Mouse (Mus musculus) cerebellum, adult 2 months (tissue): ENCODE measurements around the gene Klri2. TPM values are rescaled to one million over a fixed set of nuclear protein-coding genes. Genes with fewer than 3 reads are reported as not detected.
"Not testable (repeated sequence)": the region's sequence is repeated elsewhere in the genome, so short reads cannot be mapped to it uniquely, and the experiment has no call there.

Source experiments
- DNase-seq, 2 experiments: peaks; one replicate each; pipeline ENCODE4 v3.0.0; 2021
- H3K27ac ChIP-seq: fragments of 200-500 bp; 2 replicates; pipeline ENCODE4 v1.5.1; 2012; ENCODE audit warnings: low read length, control low read depth, inconsistent platforms; ENCODE audit not compliant: insufficient read depth
- H3K27me3 ChIP-seq: fragments of 200-500 bp; 2 replicates; pipeline ENCODE4 v1.6.1; 2012; ENCODE audit warnings: inconsistent platforms, mild to moderate bottlenecking, low read length, moderate library complexity; ENCODE audit not compliant: control insufficient read depth, insufficient read depth
- H3K4me1 ChIP-seq: fragments of 200-500 bp; 2 replicates; pipeline ENCODE4 v1.6.1; 2011; ENCODE audit warnings: low read length; ENCODE audit not compliant: control insufficient read depth, insufficient read depth
- H3K4me3 ChIP-seq: fragments of 200-500 bp; replicated peaks from 2 replicates; pipeline ENCODE3; 2011; ENCODE audit warnings: mild to moderate bottlenecking, low read depth, low read length, control low read depth; ENCODE audit not compliant: insufficient read depth
- CTCF ChIP-seq: fragments of 200-500 bp; IDR thresholded peaks from 2 replicates; pipeline ENCODE4 v1.5.1; 2011; ENCODE audit warnings: low read depth, mild to moderate bottlenecking, control low read depth, low read length, moderate library complexity, borderline replicate concordance; ENCODE audit not compliant: insufficient read depth
- POLR2A ChIP-seq: fragments of 200-500 bp; IDR thresholded peaks from 2 replicates; pipeline ENCODE4 v1.6.1; 2011; ENCODE audit warnings: low read length, control low read depth, borderline replicate concordance; ENCODE audit not compliant: insufficient read depth
- WGBS: fragments of 180-500 bp; shearing (Covaris S2); methylation state at CpG from one replicate; pipeline ENCODE4 v1.1.7; 2018; 5-methylcytosine and 5-hydroxymethylcytosine counted together
- polyA plus RNA-seq: library from polyadenylated mRNA; depleted of rRNA; stranded (reverse); fragments of >200 nt; gene quantifications from 2 replicates; pipeline ENCODE4 v1.2.3, GENCODE M21; 2012; rRNA removed

The Klri2 gene
- polyA plus RNA-seq, 1 experiment = not detected

DNA sequence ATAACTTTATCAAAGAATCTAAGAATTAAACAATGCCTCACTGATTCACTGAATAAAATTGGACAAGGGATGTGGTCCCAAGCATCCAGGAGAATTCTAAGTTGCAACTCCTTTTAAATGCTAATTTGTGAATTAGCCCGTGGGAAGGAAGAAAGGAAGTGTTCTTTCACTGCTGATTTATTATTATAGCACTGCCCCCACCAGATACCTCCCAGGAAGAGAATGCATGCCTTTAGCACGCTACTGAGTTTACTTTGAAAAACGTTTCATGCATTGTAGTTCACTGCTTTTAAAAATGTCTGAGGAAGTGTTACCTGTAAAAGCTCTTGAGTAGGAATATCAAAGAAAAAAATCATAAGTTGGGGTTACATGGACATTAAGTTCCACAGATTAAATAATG is 19.8 kb downstream of the Klri2 start:
- no peak for DNase-seq
- Histone ChIP-seq H3K4me1 (no peaks in the 10 kb centered on the region), H3K27ac (no peak overlapping the region), H3K27me3 (no peaks in the 10 kb centered on the region), H3K4me3 (no peak overlapping the region)
- WGBS = 8% methylated on average over 3 of the region's 3 CpGs
- TF ChIP-seq CTCF = no peak

DNA sequence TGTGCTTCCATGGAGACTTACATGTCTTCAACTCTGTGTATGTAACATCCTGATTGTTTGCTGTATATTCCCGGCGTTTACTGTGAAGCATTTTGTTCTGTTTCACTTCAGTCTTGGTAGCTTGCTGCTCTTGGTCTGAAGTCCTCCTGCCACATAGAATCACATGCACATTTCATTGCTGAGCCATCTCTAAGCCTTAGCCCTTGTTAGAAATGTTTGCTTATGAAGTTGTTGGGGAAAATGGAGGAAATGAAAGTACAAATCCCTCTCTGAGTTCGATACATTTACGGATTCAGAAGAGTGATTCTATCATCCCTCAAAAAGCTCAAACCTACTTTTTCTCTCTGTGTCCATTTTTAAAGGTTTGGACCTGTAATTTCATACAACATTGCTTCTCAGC is 23.3 kb downstream of the Klri2 start, which contains the start of gene Klri1:
Gene Klri1, minus strand, starts transcription at position 101 of the 400 bp plus-strand sequence.
- TF ChIP-seq POLR2A (no peak), CTCF (no peak)
- no peak for DNase-seq
- H3K4me3 ChIP-seq = no peak within 1 kb of the TSS
- H3K27me3 ChIP-seq = no peaks in the 10 kb centered on the region
- H3K27ac ChIP-seq = no peak within 1 kb of the TSS
- no peaks in the 10 kb centered on the region for H3K4me1 ChIP-seq
- WGBS = 93% methylated on average over 4 of the region's 4 CpGs

DNA sequence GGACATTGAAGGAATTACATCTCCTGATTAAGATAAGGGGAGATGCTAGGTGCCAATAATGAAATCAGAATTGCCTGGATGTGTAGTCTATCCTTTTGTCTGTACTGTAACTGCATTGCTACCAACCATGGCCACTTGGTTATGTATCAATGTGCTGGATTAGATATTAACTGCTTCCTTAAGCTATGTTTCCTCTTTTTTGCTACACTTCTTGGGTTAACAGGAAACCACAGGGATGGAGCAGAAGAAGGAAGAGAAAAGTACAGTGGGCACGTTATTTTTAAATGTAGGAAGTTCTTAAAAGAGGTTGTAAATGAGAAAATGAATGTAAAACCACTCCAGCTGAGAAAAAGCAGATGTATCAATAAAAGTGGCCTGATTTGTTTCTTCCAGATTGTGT is 26.7 kb downstream of the Klri2 start:
- 23% methylated on average over 1 of the region's 1 CpGs for WGBS
- H3K4me1 ChIP-seq = no peaks in the 10 kb centered on the region
- no peaks in the 10 kb centered on the region for H3K27me3 ChIP-seq
- no peak for TF ChIP-seq POLR2A
- no peak for TF ChIP-seq CTCF
- H3K4me3 ChIP-seq = no peak overlapping the region
- H3K27ac ChIP-seq = no peak overlapping the region
- no peak for DNase-seq

DNA sequence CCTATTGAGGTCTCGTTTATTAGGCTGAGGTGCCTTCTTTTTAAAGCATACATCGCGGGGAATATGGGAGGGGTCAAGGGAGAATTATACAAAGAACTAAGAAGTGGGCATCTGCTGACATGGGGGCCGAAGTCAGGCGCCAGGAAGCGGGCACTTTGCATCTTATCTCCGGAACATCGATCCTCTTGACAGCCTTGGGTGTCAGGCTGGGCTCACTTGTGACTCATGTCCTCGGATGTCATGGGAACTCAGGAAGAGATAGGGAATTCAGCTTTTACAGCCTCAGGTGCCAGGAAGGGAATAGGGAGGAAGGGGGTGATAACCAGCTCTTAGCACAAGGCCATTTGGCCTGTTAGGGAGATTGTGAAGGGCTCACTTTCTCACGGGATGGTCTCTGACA is 48.8 kb downstream of the Klri2 start:
- 83% methylated on average over 10 of the region's 10 CpGs for WGBS
- H3K4me3 ChIP-seq, H3K4me1 ChIP-seq, H3K27me3 ChIP-seq, H3K27ac ChIP-seq, DNase-seq: not testable (repeated sequence)

DNA sequence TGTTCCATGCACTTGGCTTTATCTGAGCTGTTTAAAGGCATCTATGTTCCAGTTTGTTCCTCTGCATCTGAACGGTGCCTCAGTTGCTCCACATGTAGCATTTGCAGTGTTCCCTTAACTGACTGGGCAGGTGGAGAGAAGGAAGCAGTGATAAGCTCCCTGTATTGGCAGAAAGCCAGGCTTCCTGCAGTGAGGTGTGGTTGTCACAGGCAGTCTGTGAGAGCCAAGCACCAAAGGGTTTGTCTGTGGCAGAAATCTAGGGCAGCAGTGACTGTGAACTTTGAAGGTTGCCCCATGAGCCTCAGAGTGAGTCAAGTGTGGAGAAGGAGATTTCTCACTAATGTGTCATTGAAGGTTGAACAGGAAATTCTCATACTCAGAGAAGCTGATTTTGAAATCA is 59.9 kb downstream of the Klri2 start:
- no peak for DNase-seq
- WGBS = 63% methylated on average over 1 of the region's 1 CpGs
- H3K4me1 ChIP-seq = no peaks in the 10 kb centered on the region
- H3K4me3 ChIP-seq = no peak overlapping the region
- no peaks in the 10 kb centered on the region for H3K27me3 ChIP-seq
- TF ChIP-seq CTCF (no peak), POLR2A (no peak)
- no peak overlapping the region for H3K27ac ChIP-seq

Other genes with a start within 250 kb of the Klri2 start
- gene Olr1, start 233.3 kb downstream of the Klri2 start, polyA plus RNA-seq = not detected in 2 replicates
- not detected in 2 replicates for gene Tmem52b, start 227.9 kb downstream of the Klri2 start, polyA plus RNA-seq
- 380 and 434 TPM in 2 replicates for gene Gabarapl1, start 207.3 kb downstream of the Klri2 start, polyA plus RNA-seq
- 0.06 TPM in 1 of 2 replicates, not detected in the other for gene Klre1, start 162.6 kb downstream of the Klri2 start, polyA plus RNA-seq
- 0.13 TPM in 1 of 2 replicates, not detected in the other for gene Klrd1, start 148.7 kb downstream of the Klri2 start, polyA plus RNA-seq
- 0.13 TPM in 1 of 2 replicates, not detected in the other for gene Klrk1, start 116.6 kb downstream of the Klri2 start, polyA plus RNA-seq
- gene Klrc3, start 97.1 kb downstream of the Klri2 start, polyA plus RNA-seq = not detected in 2 replicates
- not detected in 2 replicates for gene Klrc2, start 79.8 kb downstream of the Klri2 start, polyA plus RNA-seq
- not detected in 2 replicates for gene Klrc1, start 61.5 kb downstream of the Klri2 start, polyA plus RNA-seq
- gene Klri1, start 23.4 kb downstream of the Klri2 start, polyA plus RNA-seq = not detected in 2 replicates
- not detected in 2 replicates for gene Gm156, start 43.8 kb upstream of the Klri2 start, polyA plus RNA-seq
- not detected in 2 replicates for gene Gm17631, start 122.2 kb upstream of the Klri2 start, polyA plus RNA-seq
- not detected in 2 replicates for gene Klra17, start 136.2 kb upstream of the Klri2 start, polyA plus RNA-seq
- gene Klra5, start 177.2 kb upstream of the Klri2 start, polyA plus RNA-seq = not detected in 2 replicates